Mouse (Mus musculus) retina, embryonic 14.5 days (tissue): ENCODE measurements around the gene Ubqln2.

Experiments used
- DNase-seq: peaks from one replicate; pipeline ENCODE4 v3.0.0-alpha.2; 2015; ENCODE audit warnings: low spot score

The Ubqln2 gene

GRCm38 (mm10) chrX:153497688-153498516 lies at the start of gene Ubqln2:
TSS of gene Ubqln2 (plus strand) at chrX:153498227.
- peak; percentile 78 for DNase-seq

DNA sequence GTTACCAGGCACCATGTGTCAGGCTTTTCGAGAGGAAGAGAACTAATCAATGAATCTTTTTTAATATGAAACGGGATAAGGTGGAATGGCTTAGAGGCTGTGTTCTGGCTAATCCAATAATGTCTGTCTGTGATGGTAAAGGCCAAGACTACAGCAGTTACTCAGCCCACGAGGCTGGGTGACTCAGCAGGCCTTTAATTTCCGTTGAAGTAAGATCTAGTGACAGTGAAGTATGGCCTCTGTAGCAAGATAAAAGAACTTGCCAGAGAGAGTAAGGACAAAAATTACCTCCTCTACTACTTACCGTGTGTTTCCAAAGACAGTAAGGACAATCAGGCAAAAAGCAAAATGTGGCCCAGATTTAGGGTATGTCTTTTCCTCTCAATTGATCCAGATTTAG lies 46.1 kb upstream of the Ubqln2 start:
- DNase-seq, result no peak

DNA sequence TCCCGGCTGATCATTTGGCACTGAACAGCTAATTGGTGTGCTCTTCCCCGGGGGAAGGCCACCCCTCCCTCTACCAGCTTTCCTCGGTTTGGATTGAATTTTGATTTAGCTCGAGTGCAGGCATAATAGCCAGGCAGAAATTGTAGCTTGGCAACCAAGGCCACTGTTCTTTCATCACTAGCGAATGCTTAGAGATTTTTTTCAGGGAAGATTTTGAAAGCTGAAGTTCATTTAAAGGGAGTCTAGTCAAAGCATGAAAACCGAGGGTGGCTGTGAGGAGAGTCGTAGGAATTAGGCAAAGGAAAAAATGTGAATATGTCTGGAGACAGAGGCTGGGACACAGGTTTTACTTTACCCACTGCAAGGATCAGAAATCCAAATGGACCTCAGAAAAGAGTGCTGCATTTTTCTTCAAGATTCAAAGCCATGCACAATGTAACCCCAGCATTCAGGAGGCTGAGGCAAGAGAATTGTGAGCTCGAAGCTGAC lies 21.2 kb upstream of the Ubqln2 start:
- no peak for DNase-seq

DNA sequence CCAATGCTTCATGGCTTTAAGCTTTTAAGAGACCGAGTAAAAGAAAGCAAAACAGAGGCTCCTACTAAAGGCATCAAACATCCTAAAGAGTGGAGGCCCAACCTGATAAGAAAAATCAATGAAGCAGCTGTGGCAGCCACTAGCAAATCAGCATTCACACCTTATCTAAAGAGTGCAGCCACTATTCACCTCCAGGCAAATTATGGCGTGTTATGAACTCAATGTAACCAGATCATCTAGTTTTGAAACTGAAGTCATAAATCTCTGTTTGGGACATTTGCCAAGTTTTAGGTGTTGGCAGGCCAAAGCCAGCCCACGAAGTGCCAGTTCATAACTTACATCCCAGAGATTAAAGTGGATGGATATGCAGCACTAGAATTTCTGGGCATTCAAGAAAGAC lies 5.7 kb upstream of the Ubqln2 start:
- DNase-seq, result no peak

DNA sequence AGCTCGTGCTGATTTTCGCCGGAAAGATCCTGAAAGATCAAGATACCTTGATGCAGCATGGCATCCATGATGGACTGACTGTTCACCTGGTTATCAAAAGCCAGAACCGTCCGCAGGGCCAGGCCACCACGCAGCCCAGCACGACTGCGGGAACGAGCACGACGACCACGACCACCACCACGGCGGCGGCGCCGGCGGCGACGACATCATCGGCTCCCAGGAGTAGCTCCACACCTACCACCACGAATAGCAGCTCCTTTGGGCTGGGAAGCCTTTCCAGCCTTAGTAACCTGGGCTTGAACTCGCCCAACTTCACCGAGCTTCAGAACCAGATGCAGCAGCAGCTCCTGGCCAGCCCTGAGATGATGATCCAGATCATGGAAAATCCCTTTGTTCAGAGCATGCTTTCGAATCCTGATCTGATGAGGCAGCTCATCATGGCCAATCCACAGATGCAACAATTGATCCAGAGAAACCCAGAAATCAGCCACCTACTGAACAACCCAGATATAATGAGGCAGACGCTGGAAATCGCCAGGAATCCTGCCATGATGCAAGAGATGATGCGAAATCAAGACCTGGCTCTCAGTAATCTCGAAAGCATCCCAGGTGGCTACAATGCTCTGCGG lies 752 bp downstream of the Ubqln2 start:
- DNase-seq, result peak; percentile 34

DNA sequence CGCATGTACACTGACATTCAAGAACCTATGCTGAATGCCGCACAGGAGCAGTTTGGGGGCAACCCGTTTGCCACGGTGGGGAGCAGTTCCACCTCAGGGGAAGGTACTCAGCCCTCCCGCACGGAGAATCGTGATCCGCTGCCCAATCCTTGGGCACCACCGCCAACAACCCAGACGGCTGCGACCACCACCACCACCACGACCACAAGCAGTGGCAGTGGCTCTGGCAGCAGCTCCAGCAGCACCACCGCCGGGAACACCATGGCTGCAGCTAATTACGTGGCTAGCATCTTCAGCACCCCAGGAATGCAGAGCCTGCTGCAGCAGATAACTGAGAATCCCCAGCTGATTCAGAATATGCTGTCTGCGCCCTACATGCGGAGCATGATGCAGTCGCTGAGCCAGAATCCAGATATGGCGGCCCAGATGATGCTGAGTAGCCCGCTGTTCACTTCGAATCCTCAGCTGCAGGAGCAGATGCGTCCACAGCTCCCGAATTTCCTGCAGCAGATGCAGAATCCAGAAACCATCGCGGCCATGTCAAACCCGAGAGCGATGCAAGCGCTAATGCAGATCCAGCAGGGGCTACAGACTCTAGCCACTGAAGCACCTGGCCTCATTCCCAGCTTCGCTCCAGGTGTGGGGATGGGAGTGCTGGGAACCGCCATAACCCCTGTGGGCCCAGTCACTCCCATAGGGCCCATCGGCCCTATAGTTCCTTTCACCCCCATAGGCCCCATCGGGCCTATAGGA lies 1.4 kb downstream of the Ubqln2 start:
- peak; percentile 13 for DNase-seq

DNA sequence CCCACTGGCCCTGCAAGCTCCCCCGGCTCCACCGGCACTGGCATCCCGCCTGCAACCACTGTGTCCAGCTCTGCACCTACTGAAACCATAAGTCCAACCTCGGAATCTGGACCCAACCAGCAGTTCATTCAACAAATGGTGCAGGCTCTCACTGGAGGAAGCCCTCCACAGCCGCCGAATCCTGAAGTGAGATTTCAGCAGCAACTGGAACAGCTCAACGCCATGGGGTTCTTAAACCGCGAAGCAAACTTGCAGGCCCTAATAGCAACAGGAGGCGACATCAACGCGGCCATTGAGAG lies 2.0 kb downstream of the Ubqln2 start:
- DNase-seq, result peak; percentile 15

GRCm38 (mm10) chrX:153505954-153506353 lies 7.9 kb downstream of the Ubqln2 start:
- DNase-seq, result peak; percentile 63

- no peak for DNase-seq
Observed at GRCm38 (mm10) chrX:153515491-153515890, 17.5 kb downstream of the Ubqln2 start.

GRCm38 (mm10) chrX:153528399-153528798 lies 30.4 kb downstream of the Ubqln2 start:
- peak; percentile 44 for DNase-seq
